Mouse (Mus musculus) forebrain, postnatal 0 days (tissue): ENCODE measurements at regions not wholly inside any gene's neighbourhood (a gene's known extent, or its start where the extent isn't known, plus 50 kb on each side); places are given as distances from the start of the nearest gene placed in this dataset.

Source experiments
- ATAC-seq: fragments of 200-750 bp; cut with Nextera tagmentation; 2 replicates; pipeline ENCODE4 v1.8.0; 2017; ENCODE audit warnings: mild to moderate bottlenecking, moderate library complexity
- DNase-seq: peaks from one replicate; pipeline ENCODE4 v3.0.0-alpha.2; 2015
- H3K27ac ChIP-seq: fragments of 300-500 bp; sonication (generic); 2 replicates; pipeline ENCODE4 v1.5.1; 2014; ENCODE audit warnings: low read depth, mild to moderate bottlenecking, antibody characterized with exemption, low read length, moderate library complexity, mixed read lengths
- H3K27me3 ChIP-seq: fragments of 300-500 bp; sonication (generic); 2 replicates; pipeline ENCODE4 v1.6.1; 2014; ENCODE audit warnings: mild to moderate bottlenecking, low read length, mixed read lengths; ENCODE audit not compliant: insufficient read depth
- H3K36me3 ChIP-seq: fragments of 300-500 bp; sonication (generic); 2 replicates; pipeline ENCODE4 v1.6.1; 2014; ENCODE audit warnings: mild to moderate bottlenecking, moderate library complexity; ENCODE audit not compliant: insufficient read depth
- H3K4me1 ChIP-seq: fragments of 300-500 bp; sonication (generic); 2 replicates; pipeline ENCODE4 v1.6.1; 2014; ENCODE audit warnings: antibody characterized with exemption; ENCODE audit not compliant: insufficient read depth
- H3K4me2 ChIP-seq: fragments of 300-500 bp; sonication (generic); 2 replicates; pipeline ENCODE4 v1.6.1; 2014; ENCODE audit warnings: low read depth, mild to moderate bottlenecking, moderate library complexity
- H3K4me3 ChIP-seq: fragments of 300-500 bp; sonication (generic); 2 replicates; pipeline ENCODE4 v1.5.1; 2014; ENCODE audit warnings: low read depth, low read length, mixed read lengths
- H3K9ac ChIP-seq: fragments of 300-500 bp; sonication (generic); 2 replicates; pipeline ENCODE4 v1.6.1; 2014; ENCODE audit warnings: mild to moderate bottlenecking
- H3K9me3 ChIP-seq: fragments of 300-500 bp; sonication (generic); 2 replicates; pipeline ENCODE4 v1.6.1; 2016; ENCODE audit warnings: low read length
- CTCF ChIP-seq: sonication (generic); IDR thresholded peaks from 2 replicates; pipeline ENCODE4 v1.5.1; 2016; ENCODE audit warnings: antibody characterized with exemption, control low read depth, low read depth
- WGBS: fragments of 180-500 bp; shearing (Covaris S2); extraction: QIAGEN DNeasy Blood & Tissue Kit; methylation state at CpG from one replicate; pipeline ENCODE4 v1.1.7; 2014; 5-methylcytosine and 5-hydroxymethylcytosine counted together

- Histone ChIP-seq H3K9me3 (no peaks in the 10 kb centered on the region), H3K36me3 (no peaks in the 10 kb centered on the region), H3K27me3 (no peaks in the 10 kb centered on the region), H3K4me2 (no peak overlapping the region), H3K27ac (no peak overlapping the region), H3K4me1 (no peaks in the 10 kb centered on the region), H3K4me3 (no peak overlapping the region), H3K9ac (no peak overlapping the region)
- no peak for ATAC-seq
- 91% methylated on average over 1 of the region's 1 CpGs for WGBS
- no peak for DNase-seq
- TF ChIP-seq CTCF, result no peak
These were observed 850.0 kb downstream of the Jrkl start for GRCm38 (mm10) chr9:12395648-12396047.

- Histone ChIP-seq H3K4me1 (no peaks in the 10 kb centered on the region), H3K27ac (no peak overlapping the region), H3K27me3 (no peaks in the 10 kb centered on the region), H3K4me2 (no peak overlapping the region), H3K36me3 (no peaks in the 10 kb centered on the region), H3K9ac (no peak overlapping the region), H3K4me3 (no peak overlapping the region), H3K9me3 (no peaks in the 10 kb centered on the region)
- no peak for TF ChIP-seq CTCF
- 4% methylated on average over 4 of the region's 4 CpGs for WGBS
- ATAC-seq (no peak), DNase-seq (peak; percentile 15)
These were observed 864.6 kb downstream of the Jrkl start for GRCm38 (mm10) chr9:12380732-12381645.

- Histone ChIP-seq H3K36me3 (no peaks in the 10 kb centered on the region), H3K9me3 (no peaks in the 10 kb centered on the region), H3K27ac (no peak overlapping the region), H3K4me2 (no peak overlapping the region), H3K4me1 (no peaks in the 10 kb centered on the region), H3K9ac (no peak overlapping the region), H3K27me3 (no peaks in the 10 kb centered on the region), H3K4me3 (no peak overlapping the region)
- ATAC-seq, result no peak
- no peak for TF ChIP-seq CTCF
- no peak for DNase-seq
- 68% methylated on average over 2 of the region's 2 CpGs for WGBS
These were observed 865.6 kb downstream of the Jrkl start for GRCm38 (mm10) chr9:12380029-12380428.

- Histone ChIP-seq H3K27ac (no peak overlapping the region), H3K36me3 (no peaks in the 10 kb centered on the region), H3K9ac (no peak overlapping the region), H3K27me3 (no peaks in the 10 kb centered on the region), H3K4me1 (no peaks in the 10 kb centered on the region), H3K4me3 (no peak overlapping the region), H3K4me2 (no peak overlapping the region), H3K9me3 (no peaks in the 10 kb centered on the region)
- 68% methylated on average over 2 of the region's 2 CpGs for WGBS
- TF ChIP-seq CTCF, result no peak
- DNase-seq (no peak), ATAC-seq (no peak)
These were observed 901.3 kb downstream of the Jrkl start for GRCm38 (mm10) chr9:12344296-12344695.

- H3K9me3 ChIP-seq, result no peaks in the 10 kb centered on the region
- H3K27ac ChIP-seq, result no peak overlapping the region
- TF ChIP-seq CTCF, result no peak
- no peak overlapping the region for H3K4me3 ChIP-seq
- DNase-seq, result no peak
- H3K36me3 ChIP-seq, result no peaks in the 10 kb centered on the region
- H3K4me1 ChIP-seq, result no peaks in the 10 kb centered on the region
- 90% methylated on average over 4 of the region's 4 CpGs for WGBS
- no peaks in the 10 kb centered on the region for H3K27me3 ChIP-seq
- ATAC-seq, result no peak
- no peak overlapping the region for H3K9ac ChIP-seq
- no peak overlapping the region for H3K4me2 ChIP-seq
These were observed 904.2 kb downstream of the Jrkl start for GRCm38 (mm10) chr9:12341453-12341852.

- Histone ChIP-seq H3K4me2 (no peak overlapping the region), H3K27ac (no peak overlapping the region), H3K36me3 (no peaks in the 10 kb centered on the region), H3K9ac (no peak overlapping the region), H3K9me3 (no peaks in the 10 kb centered on the region), H3K4me1 (no peaks in the 10 kb centered on the region), H3K27me3 (no peaks in the 10 kb centered on the region), H3K4me3 (no peak overlapping the region)
- DNase-seq, result no peak
- 77% methylated on average over 4 of the region's 4 CpGs for WGBS
- no peak for TF ChIP-seq CTCF
- no peak for ATAC-seq
These were observed 932.0 kb downstream of the Jrkl start for GRCm38 (mm10) chr9:12313517-12314075.

GRCm38 (mm10) chr9:12313027-12313426 is 932.6 kb downstream of the Jrkl start:
- H3K4me2 ChIP-seq, result no peak overlapping the region
- H3K4me3 ChIP-seq, result no peak overlapping the region
- ATAC-seq, result no peak
- no peaks in the 10 kb centered on the region for H3K9me3 ChIP-seq
- H3K9ac ChIP-seq, result no peak overlapping the region
- no peak overlapping the region for H3K27ac ChIP-seq
- 84% methylated on average over 1 of the region's 1 CpGs for WGBS
- H3K27me3 ChIP-seq, result no peaks in the 10 kb centered on the region
- DNase-seq, result no peak
- no peaks in the 10 kb centered on the region for H3K4me1 ChIP-seq
- no peaks in the 10 kb centered on the region for H3K36me3 ChIP-seq
- no peak for TF ChIP-seq CTCF
